Mouse (Mus musculus): ENCODE data around the gene Acin1.
A peak's percentile ranks its signal among the peaks of the same experiment; 100 is the strongest.
"Not testable (repeated sequence)": the region's sequence is repeated elsewhere in the genome, so short reads cannot be mapped to it uniquely, and the experiment has no call there.

Gene Acin1

DNA sequence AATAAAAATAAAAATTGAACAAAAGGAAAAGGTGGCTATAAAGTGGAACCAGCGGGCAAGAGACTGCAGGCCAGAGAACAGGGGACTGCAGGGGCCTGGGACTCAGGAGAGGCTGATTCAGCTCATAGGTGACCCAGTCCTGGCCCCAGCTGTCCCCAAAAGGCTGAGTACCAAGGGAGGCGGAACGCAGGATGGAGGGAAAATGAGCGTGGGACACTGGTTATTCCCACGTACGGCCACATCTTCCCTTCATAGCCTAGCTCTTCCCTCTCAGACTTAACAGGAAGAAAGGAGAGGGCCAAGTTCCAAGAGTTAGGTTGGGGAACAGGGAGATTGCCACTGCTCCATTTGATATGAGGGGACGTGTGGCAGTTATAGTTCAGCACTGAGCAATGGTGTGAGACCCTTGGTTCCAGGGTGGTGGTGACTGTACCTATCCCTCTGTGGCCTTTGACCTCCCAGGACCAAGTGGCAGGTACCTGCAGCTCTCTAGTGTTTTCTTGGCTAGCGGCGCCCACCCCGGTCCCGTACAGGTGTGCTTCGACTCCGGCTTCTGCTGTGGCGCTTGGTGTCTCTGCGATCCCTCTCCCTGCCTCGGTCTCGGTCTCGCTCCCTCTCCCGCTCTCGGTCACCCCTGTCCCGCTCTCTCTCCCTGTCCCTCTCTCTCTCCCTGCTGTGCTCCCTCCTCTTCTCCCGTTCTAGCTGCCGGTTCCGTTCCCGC lies 44.3 kb downstream of the Acin1 start:
- DNase-seq (ENCODE audit: low read depth), result no peak

DNA sequence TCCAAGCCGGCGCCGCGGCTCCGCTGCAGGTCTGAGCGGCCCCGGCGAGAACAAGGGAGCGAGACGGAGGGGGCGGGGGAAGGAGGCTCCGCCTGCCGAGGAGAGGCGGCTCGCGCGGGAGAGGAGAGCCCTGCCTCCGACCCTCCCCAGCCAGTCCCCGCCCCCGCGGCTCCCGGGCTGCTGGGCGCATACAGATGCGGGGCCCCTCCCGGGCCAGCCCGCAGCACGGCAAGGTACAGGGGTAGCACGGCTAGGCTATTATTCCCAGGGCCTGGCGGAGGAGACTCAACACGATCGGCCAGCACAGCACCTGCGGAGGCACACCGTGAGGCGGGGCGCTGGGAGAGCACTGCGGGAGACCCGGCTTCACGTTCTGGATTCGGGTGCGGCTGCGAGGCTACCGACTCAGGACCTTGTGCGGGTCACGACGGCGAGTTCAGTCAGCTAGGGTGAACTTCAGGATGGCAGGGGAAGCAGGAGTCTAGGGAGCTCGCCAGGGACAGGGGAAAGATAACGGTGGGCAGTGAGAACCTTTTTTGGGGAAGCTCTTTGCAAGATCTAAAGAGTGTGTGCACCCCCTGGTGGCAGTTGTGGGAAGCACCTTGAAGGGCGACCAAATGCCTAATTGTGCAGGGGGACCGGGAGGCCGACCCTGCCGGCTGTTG lies 45.3 kb downstream of the Acin1 start, which contains the start of gene Cdh24:
Gene Cdh24 (minus strand): TSS at position 60 of the 665 bp plus-strand sequence.
- DNase-seq (ENCODE audit: low read depth), result peak; percentile 84

DNA sequence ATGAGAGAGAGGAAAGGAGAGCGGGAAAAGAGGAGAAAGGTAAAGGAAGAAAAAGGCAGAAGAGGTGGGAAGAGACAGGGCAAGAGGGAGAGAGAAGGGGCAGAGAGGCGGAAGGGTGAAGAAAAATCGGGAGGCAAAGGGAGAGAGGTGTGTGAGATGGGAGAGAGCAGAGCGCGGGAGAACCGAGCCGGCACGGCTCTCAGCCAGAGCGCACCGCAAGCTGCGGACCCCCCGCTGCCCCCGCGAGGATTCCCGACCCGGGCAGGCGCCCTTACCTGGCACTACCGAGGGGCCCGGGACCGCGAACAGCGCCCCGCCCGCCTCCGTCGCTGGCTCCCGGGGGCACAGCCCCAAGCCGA lies 45.8 kb downstream of the Acin1 start, which contains the start of gene Gm17606:
Gene Gm17606 (plus strand): TSS at position 7 of the 359 bp plus-strand sequence.
- no peak for DNase-seq (ENCODE audit: low read depth)

DNA sequence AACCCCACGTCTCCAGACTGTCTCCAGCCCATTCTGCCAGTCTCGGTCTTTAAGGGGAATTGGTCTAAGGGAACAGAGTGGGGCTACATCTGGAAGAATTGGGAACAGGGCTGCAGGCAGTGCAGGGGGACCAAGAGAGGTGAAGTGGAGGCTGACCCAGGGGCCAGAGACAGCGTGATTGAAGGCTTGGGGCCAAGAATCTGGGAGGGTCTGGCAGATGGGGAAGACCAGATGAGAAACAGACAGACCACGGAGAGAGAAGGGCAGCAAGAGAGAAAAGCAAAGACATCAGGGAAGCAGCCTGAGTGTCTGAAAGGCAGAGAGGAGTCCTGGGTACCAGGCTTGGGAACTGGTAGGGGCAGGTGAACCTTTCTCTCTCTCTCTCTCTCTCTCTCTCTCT lies 46.6 kb downstream of the Acin1 start:
- no peak for DNase-seq (ENCODE audit: low read depth)

DNA sequence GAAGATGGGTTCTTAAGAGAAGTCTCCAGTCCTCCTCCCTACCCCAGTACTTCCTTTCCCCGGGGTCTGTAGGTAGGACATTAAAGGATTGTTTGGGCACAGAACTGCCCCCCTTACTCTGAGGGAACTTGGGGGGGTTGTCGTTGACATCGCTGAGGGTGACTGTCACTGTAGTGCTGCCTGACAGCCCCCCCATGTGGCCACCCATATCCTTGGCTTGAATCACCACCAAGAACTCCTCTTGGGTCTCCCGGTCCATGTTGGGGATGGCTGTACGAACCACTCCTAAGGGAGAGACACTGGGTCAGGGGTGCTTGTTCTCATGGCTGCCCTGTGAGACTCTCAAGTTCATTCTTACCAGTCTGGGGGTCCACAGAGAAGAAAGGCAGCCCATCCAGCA lies 48.5 kb downstream of the Acin1 start:
- DNase-seq (ENCODE audit: low read depth), result no peak

DNA sequence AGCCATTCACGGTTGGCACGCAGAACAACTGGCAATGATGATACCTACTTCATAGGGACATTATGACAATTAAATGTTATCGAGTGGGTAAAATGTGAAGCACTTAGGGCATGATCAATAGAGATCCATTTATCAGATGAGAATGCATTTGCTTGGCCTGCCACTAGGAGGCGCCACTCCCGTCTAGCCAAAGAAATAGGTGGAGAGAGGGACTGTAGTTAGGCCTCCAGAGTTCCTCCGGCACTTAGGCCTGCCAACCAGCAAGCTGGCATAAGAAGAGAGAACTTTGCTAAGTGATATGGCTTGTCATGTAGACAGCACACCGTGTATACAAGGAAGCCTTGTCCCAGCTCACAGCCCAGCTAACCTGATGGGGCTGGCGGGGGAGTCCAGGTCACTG lies 49.8 kb downstream of the Acin1 start:
- DNase-seq (ENCODE audit: low read depth), result peak; percentile 51

DNA sequence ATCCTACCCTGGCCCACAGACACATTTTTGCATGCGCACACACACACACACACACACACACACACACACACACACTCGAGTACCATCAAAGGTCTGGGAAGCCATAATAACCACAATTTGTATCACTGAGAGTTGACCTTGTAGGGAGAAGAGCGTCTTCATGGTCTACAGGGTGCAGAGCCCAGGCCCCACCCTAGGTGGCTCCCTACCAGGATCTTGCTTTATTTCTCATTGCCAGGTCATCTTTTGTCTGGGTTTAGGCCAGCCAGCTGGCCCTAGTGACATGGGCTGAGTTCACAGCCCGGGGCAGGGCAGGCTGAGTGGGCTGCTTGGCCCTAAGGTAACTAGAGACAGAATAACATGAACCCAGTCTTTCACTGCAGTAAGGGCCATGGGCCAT lies 52.5 kb downstream of the Acin1 start:
- DNase-seq (ENCODE audit: low read depth), result peak; percentile 53

DNA sequence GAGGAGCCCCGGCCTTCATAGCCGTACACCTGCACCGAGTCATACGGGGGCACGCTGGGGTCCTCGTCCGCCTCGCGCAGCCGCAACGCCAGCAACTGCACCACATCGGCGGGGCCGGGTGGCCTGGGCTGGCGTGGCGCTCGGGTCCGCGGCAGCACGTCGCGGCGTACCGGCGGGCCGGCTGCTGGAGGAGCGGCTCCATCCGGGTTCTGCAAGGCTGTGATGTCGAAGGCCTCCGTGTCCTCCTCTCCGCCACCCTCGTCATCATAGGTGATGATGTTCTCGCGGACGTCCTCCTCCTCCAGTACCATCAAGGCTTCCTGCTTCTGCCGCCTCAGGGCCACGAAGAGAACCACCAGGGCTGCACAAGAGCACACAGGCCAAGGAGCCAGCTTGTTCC lies 54.5 kb downstream of the Acin1 start:
- no peak for DNase-seq (ENCODE audit: low read depth)

DNA sequence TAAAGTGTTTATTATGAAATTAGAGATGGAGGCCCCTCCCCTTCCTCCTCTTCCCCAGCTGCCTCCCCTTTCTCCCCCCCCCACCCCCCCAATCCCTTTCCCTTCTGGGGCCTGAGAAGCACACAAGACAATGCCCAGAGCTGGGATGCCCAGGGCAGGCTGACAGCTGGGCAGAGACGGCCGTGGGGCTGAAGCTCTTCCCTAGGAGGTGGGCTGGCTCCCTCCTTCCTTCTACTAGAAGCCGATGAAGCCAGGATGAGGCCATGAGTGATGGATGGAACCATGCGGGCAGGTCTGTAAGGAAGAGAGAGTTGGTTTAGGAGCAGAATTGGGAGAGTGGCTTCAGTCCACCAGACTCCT lies 55.5 kb downstream of the Acin1 start:
- DNase-seq (ENCODE audit: low read depth), result no peak

DNA sequence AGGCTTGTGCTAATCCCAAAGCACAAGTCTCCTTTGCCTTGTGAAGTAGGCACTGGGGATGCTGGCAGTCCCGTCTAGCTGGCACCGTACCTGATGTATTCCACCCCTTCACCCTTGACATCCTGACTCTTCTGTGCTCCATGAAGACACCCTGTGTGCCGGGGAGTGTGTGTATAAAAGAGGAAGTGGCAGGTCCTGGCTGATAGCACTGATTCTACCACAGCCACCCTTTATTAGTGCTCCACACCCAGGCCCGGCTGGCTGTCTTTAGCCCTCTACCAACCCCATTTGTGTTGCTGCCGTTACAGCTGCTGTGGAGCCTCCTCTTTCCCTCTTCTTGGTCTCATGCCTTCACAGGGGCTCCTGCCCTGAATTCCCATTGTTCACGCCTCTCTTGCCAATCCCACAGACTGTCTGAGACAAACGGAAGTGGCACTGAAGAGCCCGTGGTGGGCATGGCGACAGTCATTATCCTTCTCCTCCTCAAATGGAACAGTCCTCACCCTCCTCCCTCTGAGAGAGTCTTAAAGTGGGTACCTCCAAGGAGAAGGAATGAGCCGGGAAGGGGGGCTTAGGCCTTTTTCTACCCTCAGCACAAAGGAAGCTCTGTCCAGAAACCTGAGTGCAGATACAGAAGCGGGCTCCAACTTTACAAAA lies 56.0 kb downstream of the Acin1 start:
- DNase-seq (ENCODE audit: low read depth), result peak; percentile 38

DNA sequence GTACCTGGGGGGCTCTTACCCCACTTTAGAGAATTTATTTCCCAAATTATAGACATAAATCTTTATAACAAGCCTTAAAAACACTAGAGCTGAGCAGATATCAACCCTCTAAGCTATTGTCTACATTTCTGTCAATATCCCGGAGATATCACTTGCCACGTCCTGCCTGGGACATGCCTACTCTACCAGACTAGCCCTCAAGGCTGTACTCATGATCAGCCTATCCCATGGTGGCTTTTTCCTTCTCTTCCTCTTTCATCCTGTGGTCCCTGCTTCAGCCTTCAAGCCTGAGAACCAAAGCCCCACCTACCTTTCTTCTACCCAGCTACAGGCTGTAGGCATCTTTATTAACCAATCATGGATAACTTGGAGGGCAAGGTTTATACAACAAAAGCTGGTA lies 56.9 kb downstream of the Acin1 start:
- peak; percentile 39 for DNase-seq (ENCODE audit: low read depth)

DNA sequence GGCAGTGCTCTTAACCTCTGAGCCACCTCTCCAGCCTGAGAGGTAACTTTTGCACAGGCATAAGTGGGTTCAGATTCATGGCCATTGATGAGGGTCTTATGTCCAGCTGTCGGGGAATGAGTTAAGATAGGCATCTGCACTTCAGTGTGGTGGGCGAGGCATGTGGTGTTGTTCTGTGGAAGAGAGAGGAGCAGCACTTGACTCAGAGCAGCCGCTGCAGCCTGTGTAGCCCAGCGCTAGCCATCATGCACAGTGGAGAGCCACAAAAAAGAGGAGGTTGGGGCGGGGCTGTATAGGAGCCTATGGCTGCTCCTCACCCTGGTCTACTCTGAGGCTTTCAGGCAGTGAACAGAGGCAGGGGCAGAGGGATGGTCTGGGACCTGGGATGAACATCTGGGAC lies 58.6 kb downstream of the Acin1 start:
- DNase-seq (ENCODE audit: low read depth), result no peak

DNA sequence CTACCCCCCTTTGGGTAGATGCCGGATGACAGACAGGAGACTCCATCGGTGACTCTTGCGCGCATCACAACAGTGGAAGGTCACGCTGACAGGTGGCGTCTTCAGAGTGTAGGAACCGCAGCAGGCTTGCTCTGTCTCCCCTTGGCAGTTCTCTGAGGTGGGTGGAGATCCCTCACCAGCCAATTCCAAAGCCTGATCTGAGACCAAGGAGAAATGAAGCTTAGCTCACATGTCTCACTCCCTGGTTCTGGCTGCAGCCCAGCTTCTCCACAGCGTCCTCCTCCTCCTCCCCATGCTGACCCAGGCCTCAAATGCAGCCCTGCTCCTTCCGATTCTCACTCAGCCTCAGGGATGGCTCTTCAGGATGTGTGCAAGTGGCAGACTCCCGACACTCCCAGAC lies 61.8 kb downstream of the Acin1 start:
- no peak for DNase-seq (ENCODE audit: low read depth)

DNA sequence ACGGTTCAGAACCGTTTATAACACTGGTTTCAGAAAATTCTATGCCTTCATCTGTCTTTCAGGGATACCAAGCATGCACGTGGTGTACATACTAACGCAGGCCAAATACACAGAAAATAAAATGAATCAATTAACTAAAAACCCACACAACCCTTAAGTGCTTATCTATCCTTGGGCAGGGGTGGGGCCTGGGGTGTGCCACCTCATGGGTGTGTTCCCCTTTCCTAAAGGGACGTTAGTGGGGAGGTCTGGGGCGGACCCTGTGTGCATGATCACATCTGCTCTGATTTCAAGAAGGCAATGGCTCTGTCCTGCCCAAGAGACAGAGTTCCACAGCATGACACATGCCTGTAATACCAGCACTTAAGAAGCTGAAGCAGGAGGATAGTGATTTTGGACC lies 63.4 kb downstream of the Acin1 start:
- DNase-seq (ENCODE audit: low read depth), result no peak

DNA sequence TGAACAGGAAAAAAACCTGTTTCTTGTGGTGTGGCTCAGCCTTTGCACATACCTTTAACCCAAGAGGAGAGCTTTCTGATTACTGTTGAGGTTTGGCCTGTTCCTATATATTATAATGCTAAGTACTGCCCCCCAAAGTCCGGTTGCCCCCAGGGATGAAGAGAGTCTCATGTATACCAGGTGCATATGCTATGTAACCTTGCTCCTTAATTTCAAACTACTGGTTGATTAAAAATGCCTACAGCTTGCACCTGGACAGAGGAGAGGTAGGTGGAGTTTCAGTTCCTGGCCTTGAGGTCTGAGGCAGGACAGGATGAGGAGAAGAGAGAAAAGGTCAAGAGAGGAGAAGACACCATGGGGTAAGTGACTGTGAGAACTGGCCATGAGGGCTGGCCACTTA lies 65.6 kb downstream of the Acin1 start, which contains the start of gene Psmb11:
Gene Psmb11 (plus strand): TSS at position 301 of the 400 bp plus-strand sequence.
- no peak for DNase-seq (ENCODE audit: low read depth)

DNA sequence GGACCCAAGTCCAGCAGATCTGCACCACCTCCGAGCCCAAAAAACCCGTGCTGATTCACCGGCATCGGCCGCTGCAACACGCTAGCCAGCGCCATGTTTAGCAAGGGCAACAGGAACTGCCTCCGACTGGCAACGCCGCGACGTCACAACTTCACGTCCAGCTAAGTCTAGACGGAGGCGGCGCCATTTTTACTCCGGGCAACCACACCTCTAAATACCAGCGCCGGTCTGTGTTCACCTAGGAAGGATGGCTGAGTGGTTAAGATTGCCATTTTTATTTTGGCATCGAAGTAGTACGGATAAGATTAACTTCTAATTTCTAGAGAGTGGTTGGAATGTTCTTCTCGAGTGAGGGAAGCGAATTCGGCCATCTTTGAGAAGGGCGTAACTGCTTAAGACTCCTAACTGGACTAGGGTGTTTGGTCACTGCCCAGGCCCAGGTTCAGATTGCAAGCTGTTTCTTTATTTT lies 68.8 kb downstream of the Acin1 start, which contains the start of gene Psmb5:
Gene Psmb5 (minus strand): TSS at position 126 of the 469 bp plus-strand sequence.
- peak; percentile 98 for DNase-seq (ENCODE audit: low read depth)

DNA sequence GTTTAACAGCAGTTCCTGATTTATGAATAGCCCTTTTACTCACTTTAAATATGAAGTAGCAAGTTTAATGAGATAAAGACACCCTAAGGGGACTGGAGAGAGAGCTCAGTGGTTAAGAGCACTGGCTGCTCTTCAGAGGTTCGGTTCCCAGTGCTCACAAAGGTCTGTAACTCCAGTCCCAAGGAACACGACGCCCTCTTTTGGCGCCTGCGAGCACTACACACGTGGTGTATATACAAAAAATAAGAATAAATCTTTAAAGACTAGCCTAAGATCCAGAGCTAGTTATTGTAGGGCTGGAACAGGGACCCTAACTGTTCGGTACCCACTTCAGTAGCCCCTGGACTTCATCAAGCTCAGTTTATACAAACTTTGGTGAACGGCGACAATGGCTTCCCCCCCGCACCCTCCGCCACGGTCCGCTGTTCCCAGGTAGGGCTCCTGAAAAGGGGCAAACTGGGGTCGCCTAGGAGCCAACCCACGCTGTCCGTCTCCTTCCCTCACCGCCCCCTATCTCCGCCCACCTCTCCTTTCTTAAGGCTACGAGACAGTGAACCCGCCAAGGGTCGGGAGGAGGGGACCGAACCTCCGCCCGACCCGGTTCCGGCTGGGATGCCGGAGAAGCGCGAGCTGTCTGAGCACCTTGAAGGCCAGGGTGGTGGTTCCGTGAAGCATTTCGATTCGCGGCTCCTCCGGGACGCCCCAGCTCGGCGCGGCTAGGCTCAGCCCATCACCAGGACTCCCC lies 69.4 kb downstream of the Acin1 start:
- DNase-seq (ENCODE audit: low read depth), result peak; percentile 57

DNA sequence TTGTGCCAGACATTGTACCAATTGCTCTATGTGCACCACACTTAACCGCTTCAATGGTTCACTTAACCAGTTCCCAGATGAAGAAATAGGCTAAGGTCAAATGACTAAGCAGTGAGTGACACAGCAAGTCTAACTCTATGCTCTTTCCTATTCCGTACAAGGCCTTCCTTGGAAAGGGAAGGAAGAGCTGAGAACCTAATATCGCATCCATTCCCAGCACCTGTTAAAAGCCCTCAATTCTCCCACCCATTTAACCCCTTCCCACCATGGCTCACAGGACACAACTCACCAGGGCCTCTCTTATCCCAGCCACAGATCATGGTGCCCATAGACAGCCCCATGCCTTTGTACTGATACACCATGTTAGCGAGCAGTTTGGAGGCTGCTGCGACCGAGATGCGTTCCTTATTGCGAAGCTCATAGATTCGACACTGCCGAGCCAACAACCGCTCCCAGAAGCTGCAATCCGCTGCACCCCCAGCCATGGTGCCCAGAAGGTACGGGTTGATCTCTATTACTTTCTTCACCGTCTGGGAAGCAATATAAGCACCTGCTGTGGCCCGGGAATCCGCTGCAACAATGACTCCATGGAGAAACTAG lies 70.4 kb downstream of the Acin1 start:
- DNase-seq (ENCODE audit: low read depth), result peak; percentile 75

DNA sequence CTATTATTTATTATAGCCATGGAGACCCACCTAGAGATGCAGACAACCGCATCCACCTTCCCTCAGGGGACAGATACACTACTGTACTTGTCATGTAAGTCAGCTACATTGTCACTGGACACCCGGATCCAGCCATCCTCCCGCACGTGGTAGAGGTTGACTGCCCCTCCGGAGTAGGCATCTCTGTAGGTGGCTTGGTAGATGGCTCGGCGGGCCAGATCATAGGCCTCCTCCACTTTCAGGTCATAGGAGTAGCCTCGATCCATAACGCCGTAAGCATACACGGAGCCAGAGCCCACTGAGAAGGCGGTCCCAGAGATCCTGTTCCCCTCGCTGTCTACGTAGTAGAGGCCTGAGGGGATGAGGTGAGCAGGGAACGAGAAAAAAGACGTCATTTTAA lies 72.6 kb downstream of the Acin1 start:
- DNase-seq (ENCODE audit: low read depth), result not testable (repeated sequence)

DNA sequence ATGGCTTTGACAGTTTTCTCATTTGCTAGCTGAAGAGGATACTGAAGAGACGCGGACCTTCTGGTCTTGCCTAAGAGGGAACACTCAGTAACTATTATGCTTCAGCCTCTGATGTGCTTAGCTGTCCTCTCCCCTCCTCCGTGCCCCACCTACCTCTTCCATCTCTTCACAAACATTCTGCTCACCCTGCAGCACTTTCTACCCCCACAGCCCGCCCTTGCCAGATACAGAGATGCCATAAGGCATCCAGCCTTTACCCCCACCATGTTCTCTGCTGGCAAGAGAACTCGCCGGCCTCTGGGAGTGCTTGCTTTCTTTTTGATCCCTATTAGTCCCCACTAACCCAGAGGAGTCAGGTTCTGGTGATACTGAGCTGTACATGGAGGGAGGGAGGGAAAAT lies 76.1 kb downstream of the Acin1 start:
- DNase-seq (ENCODE audit: low read depth), result no peak

DNA sequence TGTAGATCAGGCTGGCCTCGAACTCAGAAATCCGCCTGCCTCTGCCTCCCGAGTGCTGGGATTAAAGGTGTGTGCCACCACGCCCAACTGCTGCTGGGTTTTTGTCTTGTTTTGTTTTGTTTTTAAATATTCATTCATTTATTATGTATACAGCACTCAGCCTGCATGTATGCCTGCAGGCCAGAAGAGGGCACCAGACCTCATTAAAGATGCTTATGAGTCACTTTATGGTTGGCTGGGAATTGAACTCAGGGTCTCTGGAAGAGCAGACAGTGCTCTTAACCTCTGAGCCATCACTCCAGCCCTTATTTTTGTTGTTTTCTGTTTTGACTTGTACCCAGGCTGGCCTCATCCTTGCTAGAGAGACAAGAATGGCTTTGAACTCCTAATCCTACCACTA lies 76.8 kb downstream of the Acin1 start:
- DNase-seq (ENCODE audit: low read depth), result peak; percentile 73

DNA sequence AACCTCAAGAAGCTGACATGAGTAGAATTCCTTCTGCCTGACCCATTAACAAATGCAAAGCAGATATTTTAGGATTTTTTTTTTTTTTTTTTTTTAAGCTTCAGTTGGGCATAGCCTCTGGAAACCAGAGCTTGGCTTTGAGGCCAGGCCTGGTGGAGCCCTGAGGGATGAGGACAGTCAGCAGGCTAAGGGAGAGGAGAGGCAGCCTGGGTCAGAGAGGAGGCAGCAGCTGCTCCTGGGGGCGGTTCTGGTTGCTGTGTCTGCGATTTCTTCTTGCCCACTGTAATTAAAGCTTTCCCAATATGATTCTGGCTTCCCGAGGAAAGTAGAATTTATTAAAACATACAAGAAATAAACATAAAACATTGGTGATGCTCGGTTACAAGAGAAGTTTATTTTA lies 77.5 kb downstream of the Acin1 start:
- DNase-seq (ENCODE audit: low read depth), result no peak
